Mouse (Mus musculus): Measurements from ENCODE around the gene Slc8a2. TPM values are rescaled to one million over a fixed set of nuclear protein-coding genes. Genes with fewer than 3 reads are reported as not detected.

Gene Slc8a2
- polyA plus RNA-seq, 1 experiment from 2014 or later: 0.25 TPM

DNA sequence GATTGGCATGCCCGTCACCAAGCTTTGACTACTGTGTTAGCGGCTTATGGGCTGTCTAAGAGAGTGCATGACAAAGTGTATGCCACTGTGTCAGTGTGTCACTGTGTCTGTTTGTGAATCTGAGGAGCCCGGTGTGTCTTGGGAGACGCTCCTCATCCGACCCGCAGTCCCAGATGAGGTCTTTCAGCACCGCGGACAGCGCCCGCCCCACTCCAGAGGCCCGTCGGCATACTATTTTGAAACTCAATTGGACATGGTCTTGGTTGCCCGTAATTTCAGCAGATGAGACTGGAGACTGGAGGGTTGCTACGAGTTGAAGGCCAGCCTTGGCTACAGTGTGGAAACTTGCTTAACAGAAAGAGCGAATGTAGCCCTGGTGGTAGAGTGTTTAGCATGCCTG is 18.0 kb downstream of the Slc8a2 start:
- WGBS: 13% methylated on average over 15 of the region's 15 CpGs
- peak; percentile 83 for DNase-seq (ENCODE audit: low spot score)
- Histone ChIP-seq H3K9ac (replicated peaks; ENCODE audit: low read length) (no peak overlapping the region), H3K4me3 (ENCODE audit: low read depth, low read length) (no peak overlapping the region), H3K36me3 (replicated peaks; ENCODE audit: control insufficient read depth, insufficient read depth, low read depth, low read length) (no peaks in the 10 kb centered on the region), H3K4me2 (ENCODE audit: low read depth, low read length) (no peak overlapping the region), H3K27me3 (ENCODE audit: control insufficient read depth, insufficient read depth, low read length) (no peaks in the 10 kb centered on the region), H3K9me3 (replicated peaks; ENCODE audit: control insufficient read depth, low read length) (no peaks in the 10 kb centered on the region), H3K27ac (replicated peaks; ENCODE audit: low read depth, low read length) (no peak overlapping the region), H3K4me1 (ENCODE audit: control insufficient read depth, insufficient read depth, low read length) (no peaks in the 10 kb centered on the region)
- no peak for ATAC-seq (replicated peaks; ENCODE audit: insufficient number of reproducible peaks, low FRiP score, low TSS enrichment, low read depth)

DNA sequence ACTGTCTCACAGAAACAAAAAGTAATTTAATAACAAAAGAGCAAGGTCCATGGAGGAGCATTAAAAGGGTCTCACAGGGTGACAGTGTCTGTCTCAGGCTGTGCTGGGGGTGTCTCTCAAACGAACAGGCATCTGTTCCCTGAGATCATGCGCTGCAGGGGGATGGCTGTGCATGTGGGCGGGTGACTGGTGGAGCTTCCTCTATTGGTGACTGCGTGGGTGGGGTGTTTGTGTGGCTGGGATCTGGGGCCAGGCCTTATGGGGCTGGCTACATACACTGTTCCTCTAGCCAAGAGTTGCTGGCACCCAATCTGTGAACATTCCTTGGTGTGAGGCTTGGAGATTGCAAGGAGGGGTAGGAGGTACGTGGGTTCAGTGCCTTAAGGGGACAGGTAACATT is 19.6 kb downstream of the Slc8a2 start:
- Histone ChIP-seq H3K27me3 (ENCODE audit: control insufficient read depth, insufficient read depth, low read length) (no peaks in the 10 kb centered on the region), H3K4me2 (ENCODE audit: low read depth, low read length) (no peak overlapping the region), H3K27ac (replicated peaks; ENCODE audit: low read depth, low read length) (no peak overlapping the region), H3K9me3 (replicated peaks; ENCODE audit: control insufficient read depth, low read length) (no peaks in the 10 kb centered on the region), H3K9ac (replicated peaks; ENCODE audit: low read length) (no peak overlapping the region), H3K36me3 (replicated peaks; ENCODE audit: control insufficient read depth, insufficient read depth, low read depth, low read length) (no peaks in the 10 kb centered on the region), H3K4me1 (ENCODE audit: control insufficient read depth, insufficient read depth, low read length) (no peaks in the 10 kb centered on the region), H3K4me3 (ENCODE audit: low read depth, low read length) (no peak overlapping the region)
- ATAC-seq (replicated peaks; ENCODE audit: insufficient number of reproducible peaks, low FRiP score, low TSS enrichment, low read depth) (no peak), DNase-seq (ENCODE audit: low spot score) (no peak)
- 65% methylated on average over 5 of the region's 5 CpGs for WGBS

DNA sequence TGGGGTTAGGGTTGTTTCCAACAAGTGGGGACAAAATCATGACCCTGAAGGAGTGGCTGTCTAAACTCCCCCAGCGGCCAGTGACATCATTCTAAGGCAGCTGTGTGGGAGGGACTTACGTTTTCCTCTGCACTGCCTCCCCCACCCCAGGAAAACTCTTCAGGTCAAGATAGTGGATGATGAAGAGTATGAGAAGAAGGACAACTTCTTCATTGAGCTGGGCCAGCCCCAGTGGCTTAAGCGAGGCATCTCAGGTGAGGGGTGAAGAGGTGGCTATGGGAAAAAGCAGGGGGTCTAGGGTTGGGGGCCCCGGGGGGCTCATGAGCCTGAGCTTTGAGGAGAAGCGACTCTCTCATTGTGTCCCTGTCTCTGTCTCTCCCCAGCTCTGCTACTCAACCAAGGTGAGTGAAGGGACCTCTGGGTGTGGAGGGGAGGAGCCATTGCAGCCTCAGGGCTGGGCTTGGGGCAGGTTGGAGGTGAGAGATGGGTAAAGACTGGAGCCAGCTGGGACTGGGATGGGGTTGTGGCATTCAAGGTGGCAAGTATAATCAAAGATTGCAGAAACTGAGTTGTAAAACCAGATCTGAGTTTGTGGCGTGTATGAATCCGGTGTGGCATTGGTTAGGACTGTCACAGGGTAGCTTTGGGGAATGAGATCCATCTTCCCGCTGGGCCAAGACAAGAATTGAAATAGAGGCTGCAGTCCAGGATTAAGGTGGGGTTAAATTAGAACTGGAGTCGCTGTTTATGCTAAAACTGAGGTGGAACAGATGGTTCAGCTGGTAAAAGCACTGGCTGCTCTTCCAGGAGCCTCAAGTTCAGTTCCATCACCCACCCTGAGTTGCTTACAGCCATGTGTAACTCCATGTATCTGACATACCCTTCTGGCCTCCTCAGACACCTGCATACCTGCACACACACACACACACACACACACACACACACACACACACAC is 20.8 kb downstream of the Slc8a2 start:
- H3K9ac ChIP-seq (replicated peaks; ENCODE audit: low read length): no peak overlapping the region
- H3K9me3 ChIP-seq (replicated peaks; ENCODE audit: control insufficient read depth, low read length): no peaks in the 10 kb centered on the region
- no peak overlapping the region for H3K27ac ChIP-seq (replicated peaks; ENCODE audit: low read depth, low read length)
- no peak for DNase-seq (ENCODE audit: low spot score)
- H3K4me3 ChIP-seq (ENCODE audit: low read depth, low read length): no peak overlapping the region
- no peaks in the 10 kb centered on the region for H3K27me3 ChIP-seq (ENCODE audit: control insufficient read depth, insufficient read depth, low read length)
- H3K4me1 ChIP-seq (ENCODE audit: control insufficient read depth, insufficient read depth, low read length): no peaks in the 10 kb centered on the region
- no peak overlapping the region for H3K4me2 ChIP-seq (ENCODE audit: low read depth, low read length)
- ATAC-seq (replicated peaks; ENCODE audit: insufficient number of reproducible peaks, low FRiP score, low TSS enrichment, low read depth): no peak
- no peaks in the 10 kb centered on the region for H3K36me3 ChIP-seq (replicated peaks; ENCODE audit: control insufficient read depth, insufficient read depth, low read depth, low read length)
- WGBS: 67% methylated on average over 9 of the region's 9 CpGs

DNA sequence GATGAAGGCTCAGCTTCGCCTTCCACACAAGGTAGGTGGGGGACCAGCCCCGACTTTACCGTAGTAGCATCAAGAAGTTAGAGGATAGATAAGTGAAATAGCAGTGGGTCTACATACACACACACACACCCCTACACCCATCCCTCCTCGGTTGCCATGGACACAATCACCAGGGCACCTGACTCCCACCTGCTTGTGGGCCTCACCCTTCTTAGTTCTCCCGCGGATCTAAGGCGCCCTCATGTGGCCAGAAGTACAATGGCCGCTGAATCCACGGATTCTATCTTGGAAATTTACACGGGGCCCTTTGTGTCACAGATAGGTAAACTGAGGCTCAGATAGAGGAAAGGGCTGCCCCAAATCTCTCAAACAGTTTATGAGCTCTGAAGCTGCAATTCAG is 23.9 kb downstream of the Slc8a2 start:
- WGBS: 15% methylated on average over 10 of the region's 10 CpGs
- DNase-seq (ENCODE audit: low spot score): peak; percentile 74
- H3K4me2 ChIP-seq (ENCODE audit: low read depth, low read length): no peak overlapping the region

DNA sequence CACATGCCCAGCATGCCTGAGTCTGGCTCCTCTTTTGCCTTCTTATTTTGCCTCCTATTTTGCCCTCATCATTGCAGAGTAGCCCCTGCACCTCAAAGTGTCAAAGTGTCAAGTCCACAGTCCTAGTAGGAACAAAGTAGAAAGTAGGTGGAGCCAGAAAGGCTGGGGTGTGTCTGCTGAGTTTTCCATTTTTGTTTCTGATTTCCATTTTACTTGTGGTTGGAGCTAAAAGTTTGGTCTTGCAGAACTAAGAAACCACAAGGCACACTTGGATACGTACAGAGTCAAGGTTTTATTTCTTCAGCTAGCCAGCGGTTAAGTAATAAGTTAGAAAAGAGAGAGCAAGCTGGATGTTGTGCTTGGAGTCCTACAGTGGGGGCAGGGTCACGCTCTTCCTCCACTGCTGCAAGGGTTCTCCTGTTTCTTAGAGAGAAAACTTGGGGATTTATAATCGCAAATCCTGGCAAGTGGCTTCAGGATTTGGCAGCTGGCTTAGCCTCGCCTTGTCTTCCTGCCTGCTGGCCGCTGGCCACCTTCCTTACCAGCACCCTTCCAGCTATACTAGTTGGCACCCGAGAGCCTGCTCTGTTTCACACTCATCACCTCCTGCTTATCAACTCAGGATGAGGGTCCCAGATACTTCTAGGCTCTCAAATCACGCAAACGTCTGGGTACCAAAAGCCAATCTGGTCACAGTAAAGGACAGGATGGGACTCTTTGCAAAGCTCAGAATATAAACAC is 25.7 kb downstream of the Slc8a2 start:
- Histone ChIP-seq H3K4me1 (ENCODE audit: control insufficient read depth, insufficient read depth, low read length) (peaks cover 2% of the 10 kb centered on the region; the same call in 1 of the 2 replicates), H3K4me3 (ENCODE audit: low read depth, low read length) (no peak overlapping the region), H3K4me2 (ENCODE audit: low read depth, low read length) (no peak overlapping the region), H3K27ac (replicated peaks; ENCODE audit: low read depth, low read length) (no peak overlapping the region), H3K27me3 (ENCODE audit: control insufficient read depth, insufficient read depth, low read length) (peaks cover 18% of the 10 kb centered on the region), H3K9me3 (replicated peaks; ENCODE audit: control insufficient read depth, low read length) (no peaks in the 10 kb centered on the region), H3K36me3 (replicated peaks; ENCODE audit: control insufficient read depth, insufficient read depth, low read depth, low read length) (no peaks in the 10 kb centered on the region), H3K9ac (replicated peaks; ENCODE audit: low read length) (no peak overlapping the region)
- WGBS: 75% methylated on average over 9 of the region's 9 CpGs
- DNase-seq (ENCODE audit: low spot score): no peak
- ATAC-seq (replicated peaks; ENCODE audit: insufficient number of reproducible peaks, low FRiP score, low TSS enrichment, low read depth): no peak

More for the DNA sequence above, 23.9 kb downstream of the Slc8a2 start:
- H3K27me3 ChIP-seq (ENCODE audit: control insufficient read depth, insufficient read depth, low read length): peaks cover 5% of the 10 kb centered on the region
- H3K9ac ChIP-seq (replicated peaks; ENCODE audit: low read length): no peak overlapping the region
- H3K4me1 ChIP-seq (ENCODE audit: control insufficient read depth, insufficient read depth, low read length): no peaks in the 10 kb centered on the region
- no peak overlapping the region for H3K4me3 ChIP-seq (ENCODE audit: low read depth, low read length)
- no peak overlapping the region for H3K27ac ChIP-seq (replicated peaks; ENCODE audit: low read depth, low read length)
- H3K9me3 ChIP-seq (replicated peaks; ENCODE audit: control insufficient read depth, low read length): no peaks in the 10 kb centered on the region
- H3K36me3 ChIP-seq (replicated peaks; ENCODE audit: control insufficient read depth, insufficient read depth, low read depth, low read length): no peaks in the 10 kb centered on the region
- peak; percentile 76; the same call in 1 of the 2 replicates for ATAC-seq (replicated peaks; ENCODE audit: insufficient number of reproducible peaks, low FRiP score, low TSS enrichment, low read depth)

DNA sequence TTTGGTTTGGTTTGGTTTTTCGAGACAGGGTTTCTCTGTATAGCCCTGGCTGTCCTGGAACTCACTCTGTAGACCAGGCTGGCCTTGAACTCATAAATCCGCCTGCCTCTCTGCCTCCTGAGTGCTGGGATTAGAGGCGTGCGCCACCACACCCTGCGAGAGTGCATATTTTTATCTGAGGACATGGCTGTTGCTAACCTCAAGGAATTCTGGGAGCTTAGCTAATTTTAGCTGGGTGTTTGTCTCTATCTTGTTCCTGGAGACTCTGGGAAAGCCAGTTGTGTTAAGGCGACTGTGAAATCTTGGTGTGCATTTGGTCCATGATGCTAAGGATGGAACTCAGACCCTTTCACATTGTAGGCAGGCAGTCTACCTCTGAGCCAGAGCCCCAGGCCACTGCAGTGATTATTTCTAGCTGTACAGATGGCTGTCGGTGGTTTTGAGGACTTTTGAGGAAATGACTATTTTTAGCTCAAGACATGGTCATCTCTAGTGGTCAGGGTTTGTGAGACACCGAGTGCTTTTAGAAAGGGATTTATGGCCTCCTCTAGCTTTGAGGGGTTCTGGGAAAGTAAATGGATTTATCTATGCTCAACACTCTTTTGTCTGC is 26.6 kb downstream of the Slc8a2 start:
- no peaks in the 10 kb centered on the region for H3K36me3 ChIP-seq (replicated peaks; ENCODE audit: control insufficient read depth, insufficient read depth, low read depth, low read length)
- no peak overlapping the region for H3K27ac ChIP-seq (replicated peaks; ENCODE audit: low read depth, low read length)
- no peak for ATAC-seq (replicated peaks; ENCODE audit: insufficient number of reproducible peaks, low FRiP score, low TSS enrichment, low read depth)
- no peak overlapping the region for H3K4me3 ChIP-seq (ENCODE audit: low read depth, low read length)
- H3K9ac ChIP-seq (replicated peaks; ENCODE audit: low read length): no peak overlapping the region
- no peaks in the 10 kb centered on the region for H3K9me3 ChIP-seq (replicated peaks; ENCODE audit: control insufficient read depth, low read length)
- WGBS: 85% methylated on average over 8 of the region's 8 CpGs
- DNase-seq (ENCODE audit: low spot score): no peak
- H3K27me3 ChIP-seq (ENCODE audit: control insufficient read depth, insufficient read depth, low read length): peaks cover 18% of the 10 kb centered on the region
- no peak overlapping the region for H3K4me2 ChIP-seq (ENCODE audit: low read depth, low read length)
- H3K4me1 ChIP-seq (ENCODE audit: control insufficient read depth, insufficient read depth, low read length): peaks cover 2% of the 10 kb centered on the region; the same call in 1 of the 2 replicates

DNA sequence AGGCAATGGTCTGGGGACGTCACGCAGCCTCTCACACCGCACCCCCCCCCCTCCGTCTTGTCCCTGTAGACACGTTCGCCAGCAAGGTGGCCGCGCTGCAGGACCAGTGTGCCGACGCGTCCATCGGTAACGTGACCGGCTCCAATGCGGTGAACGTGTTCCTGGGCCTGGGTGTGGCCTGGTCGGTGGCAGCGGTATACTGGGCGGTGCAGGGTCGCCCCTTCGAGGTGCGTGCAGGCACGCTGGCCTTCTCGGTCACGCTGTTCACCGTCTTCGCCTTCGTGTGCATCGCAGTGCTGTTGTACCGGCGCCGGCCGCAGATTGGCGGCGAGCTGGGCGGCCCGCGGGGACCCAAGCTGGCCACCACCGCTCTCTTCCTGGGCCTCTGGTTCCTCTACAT is 29.1 kb downstream of the Slc8a2 start:
- Histone ChIP-seq H3K27me3 (ENCODE audit: control insufficient read depth, insufficient read depth, low read length) (peaks cover 18% of the 10 kb centered on the region), H3K36me3 (replicated peaks; ENCODE audit: control insufficient read depth, insufficient read depth, low read depth, low read length) (no peaks in the 10 kb centered on the region), H3K4me1 (ENCODE audit: control insufficient read depth, insufficient read depth, low read length) (peaks cover 2% of the 10 kb centered on the region; the same call in 1 of the 2 replicates), H3K4me2 (ENCODE audit: low read depth, low read length) (peak overlapping the region; percentile 21; the same call in 1 of the 2 replicates), H3K9ac (replicated peaks; ENCODE audit: low read length) (no peak overlapping the region), H3K9me3 (replicated peaks; ENCODE audit: control insufficient read depth, low read length) (no peaks in the 10 kb centered on the region), H3K27ac (replicated peaks; ENCODE audit: low read depth, low read length) (no peak overlapping the region), H3K4me3 (ENCODE audit: low read depth, low read length) (no peak overlapping the region)
- no peak for DNase-seq (ENCODE audit: low spot score)
- no peak for ATAC-seq (replicated peaks; ENCODE audit: insufficient number of reproducible peaks, low FRiP score, low TSS enrichment, low read depth)
- 6% methylated on average over 39 of the region's 39 CpGs for WGBS

Data from embryonic facial prominence, embryonic 11.5 days (tissue).